Mouse (Mus musculus): ENCODE results near the gene Habp2.

Habp2 gene

DNA sequence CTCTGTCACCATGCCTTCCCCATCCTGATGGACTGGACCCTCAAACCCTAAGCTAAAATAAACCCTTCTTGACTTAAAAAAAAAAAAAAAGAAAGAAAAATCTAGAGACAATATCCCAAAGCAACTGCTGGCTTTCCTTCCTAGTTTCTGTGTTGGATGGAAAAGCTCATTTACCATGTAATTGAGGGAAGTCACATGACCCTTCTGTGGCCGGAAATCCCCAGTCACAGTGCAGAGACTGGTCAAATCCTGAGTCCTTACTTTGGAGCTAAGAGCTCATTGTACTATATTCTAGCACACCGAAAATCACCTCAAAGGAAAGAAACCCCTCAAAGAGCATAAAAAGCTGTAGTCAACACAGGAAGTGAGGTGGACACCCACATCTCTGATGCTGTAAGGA lies 72.0 kb downstream of the Habp2 start:
- no peak for DNase-seq (ENCODE audit: low read depth, low spot score)

DNA sequence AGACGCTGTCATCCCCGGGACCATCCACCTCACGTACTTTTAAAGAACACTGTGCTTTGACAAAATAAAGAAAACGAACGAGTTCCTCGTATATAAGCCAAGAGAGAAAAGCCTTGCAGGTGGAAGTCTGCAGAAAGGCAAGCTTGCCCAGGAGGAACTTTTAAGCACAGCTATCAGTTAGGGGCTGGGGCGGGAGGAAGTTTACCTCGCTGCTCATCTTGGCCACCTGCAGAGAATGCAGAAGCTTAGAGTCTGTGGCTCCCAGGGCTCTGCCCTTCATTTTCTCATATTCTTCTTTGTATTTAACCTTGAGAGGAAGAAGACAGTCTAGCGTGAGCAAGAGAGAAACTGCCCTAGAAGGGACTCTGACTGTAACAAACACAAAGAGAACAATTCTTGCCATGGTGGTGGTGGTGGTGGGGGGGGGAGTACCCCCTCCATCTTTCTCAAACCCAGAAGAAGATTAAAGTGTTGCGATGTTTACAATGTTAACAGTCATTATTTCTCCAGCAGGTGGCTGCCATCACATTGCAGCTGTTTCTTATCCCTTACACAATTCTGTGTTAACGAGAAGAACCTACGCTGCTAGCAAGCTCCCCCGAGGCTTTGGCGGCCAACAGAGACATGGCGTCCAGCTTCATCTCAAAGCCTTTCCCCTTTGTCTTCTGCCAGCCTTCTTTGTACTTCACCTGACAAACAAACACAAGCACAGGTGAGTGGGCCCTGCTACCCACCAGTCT lies 77.0 kb downstream of the Habp2 start:
- peak; percentile 54 for DNase-seq (ENCODE audit: low read depth, low spot score)

DNA sequence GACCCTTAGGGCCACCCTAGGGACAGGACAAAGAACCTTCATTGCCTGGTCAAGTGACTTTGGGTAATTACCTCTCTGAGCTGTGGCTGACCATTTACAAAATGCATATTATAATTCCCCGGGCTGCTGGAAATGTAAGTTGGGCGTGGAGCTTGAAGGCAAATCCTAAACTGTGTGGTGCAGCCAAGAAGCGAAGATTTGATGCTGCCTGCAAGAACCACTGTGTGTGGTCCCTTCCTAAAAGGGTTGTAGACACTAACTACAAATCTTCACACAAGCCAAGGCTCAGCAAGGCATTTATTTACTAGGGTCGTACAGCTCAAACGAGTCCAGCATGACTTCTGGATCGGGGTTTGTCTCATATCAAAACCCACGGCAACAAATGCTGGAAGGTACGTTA lies 77.6 kb downstream of the Habp2 start:
- no peak for DNase-seq (ENCODE audit: low read depth, low spot score)

DNA sequence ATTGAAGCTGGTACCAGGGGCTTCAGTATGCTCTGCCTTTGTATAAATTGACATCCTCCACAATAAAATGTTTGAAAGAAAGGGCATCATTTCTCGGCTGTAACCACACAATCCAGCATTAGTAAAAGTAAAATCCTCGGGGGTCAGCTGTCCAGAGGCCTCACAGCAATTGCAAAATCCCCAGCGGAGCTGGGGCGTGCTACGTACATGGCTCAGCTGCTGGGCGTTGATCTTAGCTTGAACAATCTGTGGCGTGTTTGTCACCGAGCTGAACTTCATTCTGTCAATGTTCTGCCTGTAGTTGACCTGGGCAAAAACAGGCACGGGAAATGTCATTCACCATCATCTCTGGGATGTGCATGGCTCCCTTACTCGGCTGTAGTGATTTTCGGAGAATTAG lies 79.2 kb downstream of the Habp2 start:
- DNase-seq (ENCODE audit: low read depth, low spot score) = no peak

DNA sequence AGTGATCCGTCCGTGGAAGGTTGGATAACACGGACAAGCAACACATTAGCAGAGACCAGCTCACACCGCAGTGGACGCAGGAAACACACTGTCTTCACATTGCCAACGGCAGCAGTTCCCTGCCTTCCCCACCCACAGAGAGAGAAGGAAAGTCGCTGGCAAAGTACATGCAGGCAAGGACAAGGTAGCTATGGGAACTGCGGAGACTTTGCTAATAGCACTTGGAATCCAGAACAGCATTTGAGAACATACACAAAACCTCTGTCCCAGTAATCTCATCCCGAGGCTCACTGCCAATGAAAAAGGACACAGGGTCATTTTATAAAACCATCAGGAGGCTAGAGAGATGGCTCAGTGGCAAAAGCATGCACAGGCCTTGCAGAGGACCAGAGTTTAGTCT lies 79.7 kb downstream of the Habp2 start:
- DNase-seq (ENCODE audit: low read depth, low spot score) = no peak

DNA sequence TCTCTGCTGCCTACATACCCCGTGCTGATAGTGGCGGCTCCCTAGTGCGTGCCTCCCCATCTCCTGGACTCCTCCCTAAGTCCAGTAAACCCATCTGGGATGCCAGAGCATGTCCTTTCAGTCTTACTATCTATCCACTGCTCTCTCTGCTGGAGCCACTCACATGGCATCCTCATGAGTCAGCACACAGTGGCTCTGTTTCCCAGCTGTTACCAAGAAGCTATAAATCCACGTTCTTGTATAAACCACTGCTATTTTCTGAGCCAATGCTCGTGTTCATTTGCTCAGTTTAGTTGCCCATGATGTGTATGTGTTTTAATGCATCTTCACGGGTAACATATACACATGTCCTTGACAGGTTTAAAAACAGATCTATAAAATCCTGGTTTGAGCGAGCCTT lies 80.8 kb downstream of the Habp2 start:
- no peak for DNase-seq (ENCODE audit: low read depth, low spot score)

DNA sequence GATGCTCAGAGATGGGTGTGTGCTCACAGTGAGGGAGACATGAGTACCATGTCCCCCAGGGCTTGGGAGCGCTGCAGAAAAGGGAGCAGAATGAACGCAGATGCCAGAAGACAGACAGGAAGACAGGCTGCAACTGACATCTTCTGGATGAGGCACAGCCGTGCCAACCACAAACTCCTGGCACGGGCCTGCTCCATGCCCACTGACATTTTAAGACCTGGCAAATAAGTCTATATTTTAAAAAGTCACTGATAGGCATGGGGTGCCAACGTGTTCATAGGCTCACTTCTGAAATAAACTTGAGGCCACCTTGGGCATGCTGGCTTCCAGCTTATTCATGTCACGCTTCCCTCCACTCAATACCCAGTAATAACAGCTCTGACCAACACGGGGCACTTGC lies 82.0 kb downstream of the Habp2 start:
- no peak for DNase-seq (ENCODE audit: low read depth, low spot score)
